Mouse (Mus musculus) heart, embryonic 16.5 days (tissue): Measurements from ENCODE around the gene Col1a2. TPM values are rescaled to one million over a fixed set of nuclear protein-coding genes. Genes with fewer than 3 reads are reported as not detected.

Experiments used
- ATAC-seq: fragments of 200-750 bp; cut with Nextera tagmentation; replicated peaks from 2 replicates; pipeline ENCODE4 v1.8.0; 2017; ENCODE audit warnings: moderate number of reproducible peaks; ENCODE audit not compliant: insufficient read depth, low FRiP score; ENCODE audit errors: extremely low read depth
- H3K27ac ChIP-seq: fragments of 300-500 bp; sonication (generic); 2 replicates; pipeline ENCODE4 v1.5.1; 2014; ENCODE audit warnings: mild to moderate bottlenecking, low read length, control low read depth, moderate library complexity
- H3K27me3 ChIP-seq: fragments of 300-500 bp; sonication (generic); 2 replicates; pipeline ENCODE4 v1.6.1; 2014; ENCODE audit warnings: low read length, mixed read lengths; ENCODE audit not compliant: control insufficient read depth, insufficient read depth
- H3K36me3 ChIP-seq: fragments of 300-500 bp; sonication (generic); 2 replicates; pipeline ENCODE4 v1.6.1; 2014; ENCODE audit not compliant: control insufficient read depth, insufficient read depth
- H3K4me1 ChIP-seq: fragments of 300-500 bp; sonication (generic); 2 replicates; pipeline ENCODE4 v1.6.1; 2014; ENCODE audit warnings: low read length, mixed read lengths; ENCODE audit not compliant: control insufficient read depth, insufficient read depth
- H3K4me2 ChIP-seq: fragments of 300-500 bp; sonication (generic); 2 replicates; pipeline ENCODE4 v1.6.1; 2014; ENCODE audit warnings: low read depth, mild to moderate bottlenecking, control low read depth, low read length
- H3K4me3 ChIP-seq: fragments of 300-500 bp; sonication (generic); 2 replicates; pipeline ENCODE4 v1.5.1; 2014; ENCODE audit warnings: mild to moderate bottlenecking, control low read depth, low read length
- H3K9ac ChIP-seq: fragments of 300-500 bp; sonication (generic); 2 replicates; pipeline ENCODE4 v1.6.1; 2014; ENCODE audit warnings: low read length, control low read depth
- H3K9me3 ChIP-seq: fragments of 300-500 bp; sonication (generic); replicated peaks from 2 replicates; pipeline ENCODE4 v1.6.1; 2016; ENCODE audit warnings: low read length; ENCODE audit not compliant: control insufficient read depth
- WGBS: fragments of 180-500 bp; shearing (Covaris S2); extraction: QIAGEN DNeasy Blood & Tissue Kit; methylation state at CpG from one replicate; pipeline ENCODE4 v1.1.7; 2014; 5-methylcytosine and 5-hydroxymethylcytosine counted together
- polyA plus RNA-seq: library from polyadenylated mRNA; unstranded; fragments of >200 nt; fragmentation: Nextera tagmentation; extraction: Ambion mirVana; gene quantifications from 2 replicates; pipeline ENCODE4 v1.2.1, GENCODE M21; 2015

Col1a2 gene
- polyA plus RNA-seq = 382 and 460 TPM in 2 replicates

GRCm38 (mm10) chr6:4504603-4505131 is at the start of gene Col1a2:
Gene Col1a2, plus strand, starts transcription at chr6:4504814.
- no peak for ATAC-seq
- peak within 1 kb of the TSS; percentile 69 for H3K9ac ChIP-seq

GRCm38 (mm10) chr6:4455518-4455917 is 49.1 kb upstream of the Col1a2 start:
- Histone ChIP-seq H3K9me3 (no peaks in the 10 kb centered on the region), H3K4me1 (peaks cover 6% of the 10 kb centered on the region; the same call in 1 of the 2 replicates), H3K27me3 (no peaks in the 10 kb centered on the region), H3K36me3 (no peaks in the 10 kb centered on the region), H3K4me2 (no peak overlapping the region), H3K4me3 (no peak overlapping the region), H3K9ac (no peak overlapping the region), H3K27ac (peak overlapping the region; percentile 18; the same call in 1 of the 2 replicates)
- WGBS = 50% methylated on average over 5 of the region's 5 CpGs
- ATAC-seq = no peak

More at GRCm38 (mm10) chr6:4504603-4505131, at the start of gene Col1a2:
- Histone ChIP-seq H3K36me3 (no peaks in the 10 kb centered on the region), H3K9me3 (no peaks in the 10 kb centered on the region), H3K4me3 (peak within 1 kb of the TSS; percentile 51), H3K27me3 (0 out of 2 replicates have a peak, but pooled peaks cover 4% of the 10 kb centered on the region), H3K27ac (peak within 1 kb of the TSS; percentile 69), H3K4me1 (peaks cover 4% of the 10 kb centered on the region; the same call in 1 of the 2 replicates), H3K4me2 (peak within 1 kb of the TSS; percentile 91)
- 31% methylated on average over 2 of the region's 3 CpGs for WGBS

- peak overlapping the region; percentile 78 for H3K27ac ChIP-seq
- 19% methylated on average over 5 of the region's 5 CpGs for WGBS
- no peaks in the 10 kb centered on the region for H3K9me3 ChIP-seq
- H3K4me1 ChIP-seq = peaks cover 6% of the 10 kb centered on the region; the same call in 1 of the 2 replicates
- H3K4me2 ChIP-seq = no peak overlapping the region
- no peaks in the 10 kb centered on the region for H3K36me3 ChIP-seq
- ATAC-seq = peak; percentile 49; the same call in 1 of the 2 replicates
- no peak overlapping the region for H3K9ac ChIP-seq
- H3K4me3 ChIP-seq = no peak overlapping the region
- H3K27me3 ChIP-seq = no peaks in the 10 kb centered on the region
Observed at GRCm38 (mm10) chr6:4455961-4456617, 48.5 kb upstream of the Col1a2 start.

GRCm38 (mm10) chr6:4456691-4457447 is 47.7 kb upstream of the Col1a2 start:
- ATAC-seq = no peak; the same call in 1 of the 2 replicates
- H3K4me3 ChIP-seq = no peak overlapping the region
- H3K9ac ChIP-seq = no peak overlapping the region
- H3K4me1 ChIP-seq = peaks cover 6% of the 10 kb centered on the region; the same call in 1 of the 2 replicates
- no peaks in the 10 kb centered on the region for H3K36me3 ChIP-seq
- 48% methylated on average over 12 of the region's 12 CpGs for WGBS
- no peaks in the 10 kb centered on the region for H3K27me3 ChIP-seq
- H3K9me3 ChIP-seq = no peaks in the 10 kb centered on the region
- peak overlapping the region; percentile 18; the same call in 1 of the 2 replicates for H3K4me2 ChIP-seq
- peak overlapping the region; percentile 78 for H3K27ac ChIP-seq

- no peak; the same call in 1 of the 2 replicates for ATAC-seq
- H3K9ac ChIP-seq = no peak overlapping the region
- 30% methylated on average over 6 of the region's 6 CpGs for WGBS
- no peak overlapping the region for H3K4me2 ChIP-seq
- no peaks in the 10 kb centered on the region for H3K36me3 ChIP-seq
- no peaks in the 10 kb centered on the region for H3K9me3 ChIP-seq
- H3K4me3 ChIP-seq = no peak overlapping the region
- no peaks in the 10 kb centered on the region for H3K27me3 ChIP-seq
- H3K27ac ChIP-seq = peak overlapping the region; percentile 78
- H3K4me1 ChIP-seq = peaks cover 6% of the 10 kb centered on the region; the same call in 1 of the 2 replicates
Observed at GRCm38 (mm10) chr6:4457555-4457996, 47.0 kb upstream of the Col1a2 start.

- Histone ChIP-seq H3K4me3 (no peak overlapping the region), H3K9me3 (no peaks in the 10 kb centered on the region), H3K36me3 (no peaks in the 10 kb centered on the region), H3K27ac (peak overlapping the region; percentile 51; the same call in 1 of the 2 replicates), H3K27me3 (no peaks in the 10 kb centered on the region), H3K4me1 (no peaks in the 10 kb centered on the region), H3K9ac (no peak overlapping the region), H3K4me2 (no peak overlapping the region)
- 0 out of 2 replicates have a peak, but pooled peaks have one; percentile 28 for ATAC-seq
- 23% methylated on average over 3 of the region's 3 CpGs for WGBS
Observed at GRCm38 (mm10) chr6:4465320-4465719, 39.3 kb upstream of the Col1a2 start.

GRCm38 (mm10) chr6:4483577-4483936 is 21.1 kb upstream of the Col1a2 start:
- ATAC-seq = 0 out of 2 replicates have a peak, but pooled peaks have one; percentile 6
- no peaks in the 10 kb centered on the region for H3K27me3 ChIP-seq
- 51% methylated on average over 4 of the region's 4 CpGs for WGBS
- no peak overlapping the region for H3K4me3 ChIP-seq
- peaks cover 3% of the 10 kb centered on the region; the same call in 1 of the 2 replicates for H3K4me1 ChIP-seq
- no peaks in the 10 kb centered on the region for H3K9me3 ChIP-seq
- H3K9ac ChIP-seq = no peak overlapping the region
- H3K4me2 ChIP-seq = no peak overlapping the region
- H3K27ac ChIP-seq = peak overlapping the region; percentile 71
- H3K36me3 ChIP-seq = no peaks in the 10 kb centered on the region

GRCm38 (mm10) chr6:4483937-4484601 is 20.5 kb upstream of the Col1a2 start:
- peak overlapping the region; percentile 22; the same call in 1 of the 2 replicates for H3K4me2 ChIP-seq

More at GRCm38 (mm10) chr6:4483937-4484601, 20.5 kb upstream of the Col1a2 start:
- 41% methylated on average over 7 of the region's 7 CpGs for WGBS
- Histone ChIP-seq H3K4me1 (peaks cover 8% of the 10 kb centered on the region), H3K9me3 (no peaks in the 10 kb centered on the region), H3K27ac (peak overlapping the region; percentile 71), H3K4me3 (no peak overlapping the region), H3K9ac (no peak overlapping the region), H3K27me3 (no peaks in the 10 kb centered on the region), H3K36me3 (no peaks in the 10 kb centered on the region)
- peak; percentile 45; the same call in 1 of the 2 replicates for ATAC-seq
